Mouse (Mus musculus) left cerebral cortex, postnatal 4 days (tissue): Measurements from ENCODE around the gene Fbxl12. TPM values are rescaled to one million over a fixed set of nuclear protein-coding genes. Genes with fewer than 3 reads are reported as not detected.
"Not testable (repeated sequence)": the region's sequence is repeated elsewhere in the genome, so short reads cannot be mapped to it uniquely, and the experiment has no call there.

Experiments used
- DNase-seq: peaks from one replicate; pipeline ENCODE4 v3.0.0-alpha.2; 2022
- intact Hi-C: fragments of 180-260 bp; cut with DNase I; formaldehyde crosslinking; loops from one replicate; pipeline ENCODE4 v1.15.1; 2025
- total RNA-seq, 2 experiments: library from RNA; stranded (reverse); gene quantifications; 2 replicates each; pipeline ENCODE4 v1.2.3; 2021

Gene Fbxl12
- total RNA-seq, 2 experiments from 2014 or later = 21.9 to 25.4 TPM

- intact Hi-C loops = no loop called here
- no peak for DNase-seq
These were observed 9.3 kb upstream of the Fbxl12 start for GRCm38 (mm10) chr9:20653859-20654258.

GRCm38 (mm10) chr9:20652260-20652658 is 7.7 kb upstream of the Fbxl12 start:
- peak; percentile 39 for DNase-seq
- intact Hi-C loops = no loop called here

GRCm38 (mm10) chr9:20651602-20652259 is 7.2 kb upstream of the Fbxl12 start, which contains the start of gene Pin1:
Gene Pin1 (plus strand): TSS chr9:20652095.
- intact Hi-C loops = loop anchor here (2.0 kb wide), 1 partner anchor 49 kb away; no protein-coding TSS in a partner anchor
- DNase-seq = peak; percentile 98

GRCm38 (mm10) chr9:20645121-20645520 is 554 bp upstream of the Fbxl12 start:
- no peak for DNase-seq
- intact Hi-C loops = no loop called here

- intact Hi-C loops = no loop called here
- no peak for DNase-seq
These were observed 786 bp downstream of the Fbxl12 start for GRCm38 (mm10) chr9:20643781-20644180.

GRCm38 (mm10) chr9:20642896-20643466 is 1.6 kb downstream of the Fbxl12 start:
- peak; percentile 81 for DNase-seq
- intact Hi-C loops = no loop called here

GRCm38 (mm10) chr9:20642101-20642895 is 2.3 kb downstream of the Fbxl12 start, which contains the start of gene Ubl5:
Gene Ubl5 (plus strand): TSS chr9:20642878.
- intact Hi-C loops = no loop called here
- peak; percentile 96 for DNase-seq

GRCm38 (mm10) chr9:20641501-20641900 is 3.1 kb downstream of the Fbxl12 start:
- intact Hi-C loops = no loop called here

GRCm38 (mm10) chr9:20639486-20639885 is 5.1 kb downstream of the Fbxl12 start:
- no peak for DNase-seq

More at GRCm38 (mm10) chr9:20641501-20641900, 3.1 kb downstream of the Fbxl12 start:
- DNase-seq = no peak

GRCm38 (mm10) chr9:20638552-20638951 is 6.0 kb downstream of the Fbxl12 start:
- no peak for DNase-seq
- intact Hi-C loops = no loop called here

More at GRCm38 (mm10) chr9:20639486-20639885, 5.1 kb downstream of the Fbxl12 start:
- intact Hi-C loops = no loop called here

- DNase-seq = no peak
- intact Hi-C loops = no loop called here
These were observed 7.8 kb downstream of the Fbxl12 start for GRCm38 (mm10) chr9:20636790-20637189.

GRCm38 (mm10) chr9:20636256-20636655 is 8.3 kb downstream of the Fbxl12 start:
- intact Hi-C loops = no loop called here
- DNase-seq = no peak

- intact Hi-C loops, DNase-seq: not testable (repeated sequence)
These were observed 8.9 kb downstream of the Fbxl12 start for GRCm38 (mm10) chr9:20635676-20636075.

GRCm38 (mm10) chr9:20631332-20631731 is 13.2 kb downstream of the Fbxl12 start:
- intact Hi-C loops = no loop called here
- DNase-seq = no peak

- intact Hi-C loops = no loop called here
- DNase-seq = no peak
These were observed 27.9 kb downstream of the Fbxl12 start for GRCm38 (mm10) chr9:20616685-20617084.

GRCm38 (mm10) chr9:20611976-20612375 is 32.6 kb downstream of the Fbxl12 start:
- no peak for DNase-seq
- intact Hi-C loops = no loop called here

- intact Hi-C loops = no loop called here
- DNase-seq = no peak
These were observed 34.6 kb downstream of the Fbxl12 start for GRCm38 (mm10) chr9:20609831-20610464.

GRCm38 (mm10) chr9:20607100-20607974 is 37.2 kb downstream of the Fbxl12 start:
- intact Hi-C loops = no loop called here
- peak; percentile 84 for DNase-seq

- intact Hi-C loops = no loop called here
- no peak for DNase-seq
These were observed 38.3 kb downstream of the Fbxl12 start for GRCm38 (mm10) chr9:20606269-20606668.

GRCm38 (mm10) chr9:20601270-20601669 is 43.3 kb downstream of the Fbxl12 start:
- DNase-seq = no peak
- intact Hi-C loops = no loop called here
